Comparison of ENCODE assay signal across 9 mouse cellular contexts in genomic region chr13:104939856-104940255, GRCm38 (mm10).
DNase-seq lines count a peak whose midpoint lies in the region; ATAC-seq and TF ChIP-seq lines count a peak whose summit lies in the region.
"Had no signal": no experiment of that assay in that cellular context is flagged by ENCODE, and none has a peak within 500 bp of the region (broad histone marks: within the 10 kb centered on the region; RNA-seq: fewer than 3 reads in every experiment).

No protein-coding gene starts in this region.

- H3K4me1 ChIP-seq in kidney, embryonic 15.5 days = peaks cover 25% of the 10 kb centered on the region
- H3K4me1 ChIP-seq in CH12.LX (ENCODE audit: control insufficient read depth in 1 of 2, insufficient read depth in 2 of 2) = peaks cover 0 to 3% of the 10 kb centered on the region in 2 experiments; a peak in 1 of 4 replicates
- peaks cover 4% of the 10 kb centered on the region; the same call in 1 of the 2 replicates for H3K4me1 ChIP-seq in forebrain, postnatal 0 days (ENCODE audit: insufficient read depth)
- H3K4me1 ChIP-seq: embryonic facial prominence, embryonic 15.5 days had no signal

- peak; percentile 93 for TF ChIP-seq RAD21 in CH12.LX (IDR thresholded peaks at IDR 0.05; ENCODE audit: low read depth, low read length)

- no peak overlapping the region for H3K4me3 ChIP-seq in kidney, embryonic 15.5 days (replicated peaks)
- no peak overlapping the region for H3K4me3 ChIP-seq in CH12.LX (replicated peaks in 1 of 3; ENCODE audit: low read depth in 2 of 3, low read length in 2 of 3, poor library complexity in 1 of 3)
- H3K4me3 ChIP-seq in forebrain, postnatal 0 days (ENCODE audit: low read depth, low read length) = no peak overlapping the region
- H3K4me3 ChIP-seq: embryonic facial prominence, embryonic 15.5 days had no signal

- no peak for TF ChIP-seq POLR2A in CH12.LX (IDR thresholded peaks at IDR 0.05; ENCODE audit: low read depth, low read length)
- no peak for TF ChIP-seq POLR2A in brain, embryonic 14.5 days (IDR thresholded peaks at IDR 0.05; ENCODE audit: borderline replicate concordance, extremely low read depth, insufficient read depth, insufficient read length, poor library complexity, severe bottlenecking)

- H3K79me2 ChIP-seq in CH12.LX (replicated peaks; ENCODE audit: control insufficient read depth, extremely low read depth, insufficient read depth, poor library complexity, severe bottlenecking) = no peaks in the 10 kb centered on the region

- no peak overlapping the region for H3K4me2 ChIP-seq in kidney, embryonic 15.5 days
- H3K4me2 ChIP-seq in CH12.LX (ENCODE audit: insufficient read depth, low read depth, poor library complexity, severe bottlenecking) = no peak overlapping the region
- no peak overlapping the region for H3K4me2 ChIP-seq in forebrain, postnatal 0 days (ENCODE audit: low read depth)
- H3K4me2 ChIP-seq: embryonic facial prominence, embryonic 15.5 days had no signal

- peak; percentile 7 for DNase-seq in kidney, adult 11 months
- DNase-seq in CH12.LX (ENCODE audit: extremely low read depth) = peak; percentile 68
- peak; percentile 84 for DNase-seq in brain, embryonic 14.5 days (ENCODE audit: low read depth)
- peak; percentile 86 for DNase-seq in forebrain, postnatal 0 days
- DNase-seq in kidney, postnatal 4 days = peak; percentile 81 to 83
- DNase-seq in mesoderm, embryonic 11.5 days (ENCODE audit: low read depth, low spot score) = peak; percentile 68
- peak; percentile 82 for DNase-seq in thymus, postnatal 4 days

- no peaks in the 10 kb centered on the region for H3K27me3 ChIP-seq in kidney, embryonic 15.5 days
- H3K27me3 ChIP-seq in CH12.LX (replicated peaks) = no peaks in the 10 kb centered on the region
- H3K27me3 ChIP-seq in forebrain, postnatal 0 days (ENCODE audit: insufficient read depth, low read length) = no peaks in the 10 kb centered on the region
- H3K27me3 ChIP-seq: embryonic facial prominence, embryonic 15.5 days had no signal

- in situ Hi-C loops in CH12.LX (cut with MboI; ENCODE audit: low pct_ligation_motif_present, low pct_unique_long_range_greater_than_20kb, low sequenced_read_pairs) = loop anchor here (10.0 to 25.0 kb wide), 3 partner anchors 285 to 678 kb away; no protein-coding TSS in a partner anchor

- H3K36me3 ChIP-seq in kidney, embryonic 15.5 days = no peaks in the 10 kb centered on the region
- H3K36me3 ChIP-seq in CH12.LX (replicated peaks in 1 of 2; ENCODE audit: control insufficient read depth in 1 of 2, insufficient read depth in 1 of 2, low read length in 1 of 2) = no peaks in the 10 kb centered on the region
- H3K36me3 ChIP-seq in forebrain, postnatal 0 days (ENCODE audit: insufficient read depth) = no peaks in the 10 kb centered on the region
- H3K36me3 ChIP-seq: embryonic facial prominence, embryonic 15.5 days had no signal

- no peak overlapping the region for H3K27ac ChIP-seq in kidney, embryonic 15.5 days
- no peak overlapping the region for H3K27ac ChIP-seq in CH12.LX (ENCODE audit: insufficient read depth, low read depth)
- H3K27ac ChIP-seq in forebrain, postnatal 0 days (ENCODE audit: low read depth, low read length) = no peak overlapping the region
- H3K27ac ChIP-seq: embryonic facial prominence, embryonic 15.5 days had no signal

- no peak overlapping the region for H3K9ac ChIP-seq in kidney, embryonic 15.5 days
- no peak overlapping the region for H3K9ac ChIP-seq in CH12.LX (ENCODE audit: insufficient read depth, low read depth)
- no peak overlapping the region for H3K9ac ChIP-seq in forebrain, postnatal 0 days
- H3K9ac ChIP-seq: embryonic facial prominence, embryonic 15.5 days had no signal

- no peak for ATAC-seq in kidney, embryonic 15.5 days (replicated peaks; ENCODE audit: low FRiP score)
- no peak for ATAC-seq in forebrain, postnatal 0 days

- no peaks in the 10 kb centered on the region for H3K9me3 ChIP-seq in kidney, embryonic 15.5 days (replicated peaks)
- H3K9me3 ChIP-seq in CH12.LX (replicated peaks; ENCODE audit: low read length) = no peaks in the 10 kb centered on the region
- H3K9me3 ChIP-seq in forebrain, postnatal 0 days (ENCODE audit: low read length) = no peaks in the 10 kb centered on the region
- H3K9me3 ChIP-seq: embryonic facial prominence, embryonic 15.5 days had no signal

- peak; percentile 81 to 88 for TF ChIP-seq CTCF in CH12.LX (conservative IDR thresholded peaks at IDR 0.05 in 1 of 2, IDR thresholded peaks at IDR 0.05 in 1 of 2; ENCODE audit: low read depth in 2 of 2, low read length in 2 of 2)
- peak; percentile 67; the same call in 1 of the 2 replicates for TF ChIP-seq CTCF in brain, embryonic 14.5 days (IDR thresholded peaks at IDR 0.05; ENCODE audit: borderline replicate concordance, extremely low read depth, insufficient read depth, insufficient read length)
- peak; percentile 90 for TF ChIP-seq CTCF in forebrain, postnatal 0 days (IDR thresholded peaks at IDR 0.05; ENCODE audit: low read depth)

- no peak for TF ChIP-seq EP300 in CH12.LX (IDR thresholded peaks at IDR 0.05; ENCODE audit: low read length)

- dilution Hi-C loops in CH12.LX (cut with MboI; ENCODE audit: extremely low pct_ligation_motif_present, extremely low pct_unique_long_range_greater_than_20kb, low sequenced_read_pairs) = no loop called here

- 4% methylated on average over 4 of the region's 4 CpGs for WGBS in kidney, embryonic 15.5 days
- WGBS in forebrain, postnatal 0 days = 3% methylated on average over 4 of the region's 4 CpGs

TF ChIP-seq in CH12.LX, 34 proteins besides CTCF, POLR2A, EP300 and RAD21:
- TF ChIP-seq ELF1 (IDR thresholded peaks at IDR 0.05; ENCODE audit: low read depth, low read length) (no peak), IRF4 (IDR thresholded peaks at IDR 0.05; ENCODE audit: low read depth, low read length) (no peak), MYC (IDR thresholded peaks at IDR 0.05; ENCODE audit: low read depth, low read length) (no peak), SMC3 (IDR thresholded peaks at IDR 0.05; ENCODE audit: low read depth, low read length) (peak; percentile 71), ZKSCAN1 (IDR thresholded peaks at IDR 0.05; ENCODE audit: borderline replicate concordance, low read depth, low read length) (no peak), SIN3A (IDR thresholded peaks at IDR 0.05; ENCODE audit: low read length) (no peak)

Comparison
In these comparisons a context has a peak if more than half of its experiments do, and no peak if none do; other contexts are left out.
1. DNase-seq: peak in every context shown above with its lines; median percentile 86 in forebrain, postnatal 0 days; 84 in brain, embryonic 14.5 days; 82 in kidney, postnatal 4 days; 82 in thymus, postnatal 4 days; 68 in CH12.LX; 68 in mesoderm, embryonic 11.5 days; 7 in kidney, adult 11 months.